Mouse (Mus musculus) liver, embryonic 11.5 days (tissue): ENCODE results near the gene Pxmp4. TPM values are rescaled to one million over a fixed set of nuclear protein-coding genes. Genes with fewer than 3 reads are reported as not detected.

ENCODE experiments used
- ATAC-seq: fragments of 200-750 bp; cut with Nextera tagmentation; replicated peaks from 2 replicates; pipeline ENCODE4 v1.8.0; 2017; ENCODE audit warnings: moderate number of reproducible peaks, mild to moderate bottlenecking, moderate TSS enrichment, moderate library complexity; ENCODE audit not compliant: low FRiP score
- DNase-seq: peaks from one replicate; pipeline ENCODE4 v3.0.0-alpha.2; 2017; ENCODE audit warnings: low spot score
- H3K27ac ChIP-seq: fragments of 300-500 bp; sonication (generic); 2 replicates; pipeline ENCODE4 v1.5.1; 2014; ENCODE audit warnings: mild to moderate bottlenecking, low read depth, low read length, control low read depth
- H3K27me3 ChIP-seq: fragments of 300-500 bp; sonication (generic); replicated peaks from 2 replicates; pipeline ENCODE4 v1.6.1; 2014; ENCODE audit warnings: low read length, mixed read lengths; ENCODE audit not compliant: control insufficient read depth, insufficient read depth
- H3K36me3 ChIP-seq: fragments of 300-500 bp; sonication (generic); 2 replicates; pipeline ENCODE4 v1.6.1; 2014; ENCODE audit warnings: mild to moderate bottlenecking, low read length, moderate library complexity, mixed read lengths; ENCODE audit not compliant: control insufficient read depth, insufficient read depth
- H3K4me1 ChIP-seq: fragments of 300-500 bp; sonication (generic); replicated peaks from 2 replicates; pipeline ENCODE4 v1.6.1; 2014; ENCODE audit warnings: low read length, mixed read lengths; ENCODE audit not compliant: control insufficient read depth, insufficient read depth
- H3K4me2 ChIP-seq: fragments of 300-500 bp; sonication (generic); 2 replicates; pipeline ENCODE4 v1.6.1; 2014; ENCODE audit warnings: mild to moderate bottlenecking, control low read depth, moderate library complexity
- H3K4me3 ChIP-seq: fragments of 300-500 bp; sonication (generic); 2 replicates; pipeline ENCODE4 v1.5.1; 2014; ENCODE audit warnings: low read depth, low read length, control low read depth
- H3K9ac ChIP-seq: fragments of 300-500 bp; sonication (generic); 2 replicates; pipeline ENCODE4 v1.6.1; 2014; ENCODE audit warnings: low read depth, low read length, control low read depth
- H3K9me3 ChIP-seq: fragments of 300-500 bp; sonication (generic); 2 replicates; pipeline ENCODE4 v1.6.1; 2016; ENCODE audit warnings: low read length, inconsistent platforms, mixed read lengths; ENCODE audit not compliant: control insufficient read depth
- WGBS: fragments of 180-500 bp; shearing (Covaris S2); extraction: QIAGEN DNeasy Blood & Tissue Kit; methylation state at CpG from one replicate; pipeline ENCODE4 v1.1.7; 2014; 5-methylcytosine and 5-hydroxymethylcytosine counted together
- polyA plus RNA-seq: library from polyadenylated mRNA; unstranded; fragments of >200 nt; fragmentation: Nextera tagmentation; extraction: Ambion mirVana; gene quantifications from 2 replicates; pipeline ENCODE4 v1.2.1, GENCODE M21; 2014

The Pxmp4 gene
- polyA plus RNA-seq, 1 experiment from 2014 or later, result 25.2 TPM

- Histone ChIP-seq H3K4me1 (no peaks in the 10 kb centered on the region), H3K9me3 (peaks cover 3% of the 10 kb centered on the region; the same call in 1 of the 2 replicates), H3K9ac (no peak overlapping the region), H3K4me2 (no peak overlapping the region), H3K27ac (no peak overlapping the region), H3K4me3 (no peak overlapping the region), H3K36me3 (peaks cover 3% of the 10 kb centered on the region; the same call in 1 of the 2 replicates), H3K27me3 (no peaks in the 10 kb centered on the region)
- 63% methylated on average over 5 of the region's 5 CpGs for WGBS
- DNase-seq (no peak), ATAC-seq (0 out of 2 replicates have a peak, but pooled peaks have one; percentile 18)
These were observed 18.2 kb upstream of the Pxmp4 start for GRCm38 (mm10) chr2:154621684-154622083.

- 80% methylated on average over 3 of the region's 3 CpGs for WGBS
- DNase-seq, result no peak
- Histone ChIP-seq H3K27ac (no peak overlapping the region; the same call in 1 of the 2 replicates), H3K9ac (no peak overlapping the region), H3K4me2 (no peak overlapping the region), H3K4me3 (no peak overlapping the region), H3K4me1 (peaks cover 14% of the 10 kb centered on the region), H3K9me3 (no peaks in the 10 kb centered on the region), H3K27me3 (no peaks in the 10 kb centered on the region), H3K36me3 (no peaks in the 10 kb centered on the region)
- no peak for ATAC-seq
These were observed 13.6 kb upstream of the Pxmp4 start for GRCm38 (mm10) chr2:154617061-154617460.

DNA sequence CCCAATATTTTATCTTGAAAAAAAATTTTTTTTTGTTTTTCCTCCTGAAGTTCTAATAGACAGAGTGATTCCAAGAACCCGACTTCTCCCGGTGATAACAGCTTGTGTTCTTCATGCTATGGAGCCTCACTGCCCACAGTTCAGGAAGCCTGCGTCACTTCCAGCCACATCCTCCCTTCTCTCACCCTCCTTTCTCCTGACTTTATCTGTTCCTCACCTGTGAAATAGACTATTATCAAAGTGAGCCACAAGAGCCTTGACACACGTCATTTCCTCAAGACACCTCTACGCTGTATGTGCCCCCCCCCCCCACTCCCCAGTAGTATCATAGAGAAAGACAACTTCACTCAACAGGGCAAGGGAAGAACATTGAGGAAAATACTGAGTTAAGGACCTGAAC is 12.2 kb upstream of the Pxmp4 start:
- ATAC-seq (0 out of 2 replicates have a peak, but pooled peaks have one; percentile 9), DNase-seq (no peak)
- peak overlapping the region; percentile 26; the same call in 1 of the 2 replicates for H3K4me3 ChIP-seq
- H3K27ac ChIP-seq, result peak overlapping the region; percentile 75
- H3K4me1 ChIP-seq, result peaks cover 14% of the 10 kb centered on the region
- no peaks in the 10 kb centered on the region for H3K9me3 ChIP-seq
- H3K9ac ChIP-seq, result no peak overlapping the region
- no peaks in the 10 kb centered on the region for H3K36me3 ChIP-seq
- WGBS, result 44% methylated on average over 5 of the region's 5 CpGs
- peak overlapping the region; percentile 84 for H3K4me2 ChIP-seq
- H3K27me3 ChIP-seq, result no peaks in the 10 kb centered on the region

DNA sequence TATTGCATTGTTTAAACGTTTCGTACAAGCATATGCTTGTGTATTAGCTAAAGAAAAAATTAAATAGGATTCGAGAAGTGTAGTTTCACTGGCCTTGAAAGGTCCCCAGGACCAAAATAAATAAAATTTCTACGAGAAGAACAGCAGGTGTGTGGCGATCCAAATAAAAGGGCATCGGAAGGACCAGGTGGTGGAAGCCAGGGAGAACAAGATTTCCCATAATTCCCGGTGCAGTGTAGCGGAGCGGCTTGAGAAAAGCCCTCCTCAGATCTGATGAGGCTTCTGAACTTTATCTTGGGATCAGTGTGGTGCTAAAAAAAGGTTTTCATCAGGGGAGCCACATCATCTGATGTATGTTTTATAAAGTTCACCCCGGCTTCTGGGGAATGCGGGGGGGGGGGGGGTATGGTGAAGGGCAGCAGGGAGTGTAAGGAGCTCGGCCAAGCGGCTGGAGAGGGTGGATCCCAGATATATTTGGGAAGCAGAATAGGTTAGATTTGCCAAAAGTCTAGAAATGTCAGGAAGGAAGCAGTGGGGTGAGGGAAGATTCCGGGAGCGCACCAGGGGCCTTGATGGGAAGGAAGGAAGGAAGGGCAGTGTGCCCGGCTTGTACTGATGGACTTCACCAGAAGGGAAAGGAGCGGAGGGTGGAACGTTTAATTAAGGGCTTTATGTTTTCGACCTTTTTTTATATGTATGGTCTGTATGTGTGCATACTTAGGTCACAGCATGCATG is 11.5 kb upstream of the Pxmp4 start:
- Histone ChIP-seq H3K9ac (peak overlapping the region; percentile 38), H3K27me3 (no peaks in the 10 kb centered on the region), H3K4me2 (peak overlapping the region; percentile 84), H3K36me3 (no peaks in the 10 kb centered on the region), H3K4me3 (peak overlapping the region; percentile 26), H3K9me3 (no peaks in the 10 kb centered on the region), H3K4me1 (peaks cover 14% of the 10 kb centered on the region), H3K27ac (peak overlapping the region; percentile 75)
- WGBS, result 47% methylated on average over 19 of the region's 19 CpGs
- no peak for DNase-seq
- no peak for ATAC-seq

DNA sequence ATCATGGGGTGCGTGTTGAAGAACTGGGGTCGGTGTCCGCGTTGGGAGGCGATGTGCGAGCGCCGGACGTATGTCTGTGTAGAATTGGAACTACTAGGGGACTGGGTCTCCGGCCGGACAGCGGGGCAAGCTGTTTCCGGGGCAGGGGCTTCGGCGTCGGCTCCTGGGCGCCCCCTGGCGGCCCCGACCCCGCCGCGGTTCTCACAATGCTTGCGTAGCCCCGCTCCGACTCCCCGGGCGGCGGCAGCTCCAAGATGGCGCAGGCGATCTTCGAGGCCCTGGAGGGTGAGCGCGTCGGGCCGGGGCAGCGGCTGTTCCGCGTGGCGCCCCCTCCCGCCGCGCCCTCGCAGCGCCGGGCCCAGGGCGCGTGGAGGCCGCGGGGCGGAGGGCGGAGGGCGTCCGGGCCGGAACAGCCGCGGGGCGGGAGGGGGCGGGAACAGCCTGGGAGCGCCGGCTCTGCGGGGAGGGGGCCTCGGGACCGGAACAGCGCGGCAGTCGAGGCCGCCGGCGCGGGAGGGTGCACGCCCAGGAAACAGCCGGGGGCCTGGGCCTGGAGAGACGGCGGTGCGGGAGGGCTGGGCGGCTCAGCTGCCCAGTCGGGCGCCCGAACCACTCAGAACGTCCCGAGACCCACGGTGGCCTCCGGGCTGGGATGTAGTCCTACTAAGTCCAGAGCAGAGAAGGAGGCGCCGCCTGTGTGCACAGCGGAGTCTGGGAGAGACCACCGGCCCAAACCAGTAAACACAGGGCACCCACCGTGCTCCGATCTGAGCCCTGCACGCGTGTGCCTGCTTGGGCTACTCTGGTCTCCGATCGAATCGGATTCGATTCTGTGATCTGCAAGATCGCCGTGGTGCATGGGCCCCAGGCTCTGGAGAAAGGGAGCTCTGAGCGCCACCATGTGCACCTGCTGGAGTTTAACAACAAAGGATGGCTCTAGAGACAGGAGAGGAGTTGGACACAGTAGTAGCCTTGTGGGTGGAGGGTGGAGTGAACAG is 9.9 kb upstream of the Pxmp4 start, which contains the start of the genes Zfp341 and 4930519P11Rik:
Zfp341 (plus strand) TSS at position 180 of the 998 bp plus-strand sequence.
4930519P11Rik (minus strand) TSS at position 320 of the 998 bp plus-strand sequence.
- H3K4me3 ChIP-seq, result peak within 1 kb of the TSS; percentile 64
- peak within 1 kb of the TSS; percentile 84 for H3K4me2 ChIP-seq
- peaks cover 14% of the 10 kb centered on the region for H3K4me1 ChIP-seq
- H3K36me3 ChIP-seq, result no peaks in the 10 kb centered on the region
- ATAC-seq, result peak; percentile 87
- H3K27me3 ChIP-seq, result no peaks in the 10 kb centered on the region
- H3K9ac ChIP-seq, result peak within 1 kb of the TSS; percentile 83
- DNase-seq, result peak; percentile 91
- peak within 1 kb of the TSS; percentile 96 for H3K27ac ChIP-seq
- under 1% methylated on average over 98 of the region's 98 CpGs for WGBS
- H3K9me3 ChIP-seq, result no peaks in the 10 kb centered on the region

DNA sequence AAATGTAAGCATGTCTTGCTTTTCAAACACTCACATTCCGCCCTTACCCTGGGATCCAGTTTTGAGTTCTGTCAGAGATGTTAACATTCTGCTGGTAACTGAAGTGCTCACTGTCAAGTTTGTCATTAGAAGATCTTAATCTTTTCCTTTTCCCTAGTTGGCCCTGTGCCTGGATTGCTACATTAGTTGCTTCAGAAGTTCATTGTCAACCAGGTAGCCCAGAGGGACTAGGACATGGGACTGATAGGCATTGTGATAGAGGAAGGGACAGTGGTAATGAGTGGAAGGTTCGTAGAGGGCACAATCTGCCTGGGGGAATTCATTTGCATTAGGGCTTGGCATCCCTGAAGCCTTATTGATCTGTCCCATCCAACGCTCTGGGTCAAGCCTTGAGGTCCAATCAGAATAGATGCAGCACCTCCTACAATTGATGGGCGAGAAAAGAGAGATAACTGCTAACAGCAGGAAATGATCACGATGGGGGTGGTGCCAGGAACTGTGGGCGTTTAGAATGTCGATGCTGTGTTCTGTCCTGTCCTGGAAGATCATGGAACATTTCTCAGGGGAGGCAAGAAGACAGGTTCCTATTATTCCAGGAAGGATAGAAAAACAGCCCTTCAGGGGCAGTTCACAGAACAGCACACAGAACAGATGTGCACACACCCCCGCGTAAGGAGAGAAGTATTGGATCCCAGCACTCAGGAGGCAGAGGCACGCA is 5.7 kb upstream of the Pxmp4 start:
- Histone ChIP-seq H3K27ac (no peak overlapping the region), H3K27me3 (no peaks in the 10 kb centered on the region), H3K9ac (no peak overlapping the region), H3K4me2 (no peak overlapping the region), H3K4me3 (no peak overlapping the region), H3K9me3 (no peaks in the 10 kb centered on the region), H3K36me3 (no peaks in the 10 kb centered on the region), H3K4me1 (peaks cover 6% of the 10 kb centered on the region)
- 51% methylated on average over 10 of the region's 10 CpGs for WGBS
- DNase-seq, result no peak
- ATAC-seq, result no peak

DNA sequence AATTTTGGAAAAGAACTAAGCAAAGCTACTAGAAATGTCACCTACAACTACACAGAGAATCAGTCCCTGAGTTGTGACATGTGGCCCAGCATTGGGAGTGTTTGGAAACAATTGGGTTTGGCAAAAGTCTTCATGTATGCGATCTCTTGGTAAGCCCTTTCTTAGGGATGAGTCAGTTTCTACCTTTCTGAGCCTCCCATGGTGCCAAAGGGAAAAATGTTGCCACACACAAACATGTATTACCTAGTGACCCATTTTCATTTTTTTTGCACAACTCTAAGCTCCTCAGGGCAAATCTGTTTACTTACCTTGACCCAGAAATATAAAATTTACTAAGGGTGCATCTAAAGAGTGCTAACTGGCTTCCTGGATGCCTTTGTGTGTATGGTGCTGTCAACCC is 3.5 kb upstream of the Pxmp4 start:
- Histone ChIP-seq H3K9ac (no peak overlapping the region), H3K4me1 (peaks cover 6% of the 10 kb centered on the region), H3K36me3 (no peaks in the 10 kb centered on the region), H3K27ac (no peak overlapping the region), H3K4me2 (no peak overlapping the region), H3K4me3 (no peak overlapping the region), H3K27me3 (no peaks in the 10 kb centered on the region), H3K9me3 (no peaks in the 10 kb centered on the region)
- ATAC-seq (no peak), DNase-seq (no peak)
- 88% methylated on average over 1 of the region's 1 CpGs for WGBS

- Histone ChIP-seq H3K27ac (peak overlapping the region; percentile 75), H3K36me3 (no peaks in the 10 kb centered on the region), H3K9me3 (no peaks in the 10 kb centered on the region), H3K27me3 (no peaks in the 10 kb centered on the region), H3K4me2 (peak overlapping the region; percentile 90), H3K4me3 (peak overlapping the region; percentile 86), H3K4me1 (peaks cover 6% of the 10 kb centered on the region), H3K9ac (peak overlapping the region; percentile 70)
- WGBS, result 25% methylated on average over 7 of the region's 7 CpGs
- ATAC-seq (peak; percentile 5; the same call in 1 of the 2 replicates), DNase-seq (no peak)
These were observed 648 bp upstream of the Pxmp4 start for GRCm38 (mm10) chr2:154604156-154604555.
